Mouse (Mus musculus): ENCODE measurements at regions not wholly inside any gene's neighbourhood (a gene's known extent, or its start where the extent isn't known, plus 50 kb on each side); places are given as distances from the start of the nearest gene placed in this dataset.
A peak's percentile ranks its signal among the peaks of the same experiment; 100 is the strongest.

- DNase-seq (ENCODE audit: low read depth, low spot score): no peak
Observed at GRCm38 (mm10) chr13:44339061-44339741, 390.1 kb upstream of the Jarid2 start.

DNA sequence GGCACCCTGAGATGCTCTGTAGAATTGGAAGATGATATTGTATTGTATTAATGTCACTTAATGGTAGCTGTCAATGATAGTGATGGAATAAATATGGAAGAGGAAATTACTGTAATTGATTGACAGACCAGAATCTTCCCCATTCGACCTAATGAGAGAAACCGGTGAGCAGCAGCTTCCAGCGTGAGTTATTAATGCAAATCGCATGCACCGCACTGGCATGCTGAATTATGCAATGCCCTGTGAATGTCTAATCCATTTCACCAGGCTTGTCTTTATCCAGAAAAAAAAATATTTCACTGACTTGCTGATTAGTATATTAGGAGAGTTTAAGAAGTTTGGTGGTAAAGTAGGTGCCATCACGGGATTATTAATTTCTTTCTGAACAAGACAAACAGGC, 384.2 kb upstream of the Jarid2 start:
- no peak for DNase-seq (ENCODE audit: low read depth, low spot score)

GRCm38 (mm10) chr13:44346636-44347035, 382.6 kb upstream of the Jarid2 start:
- no peak for DNase-seq (ENCODE audit: low read depth, low spot score)

GRCm38 (mm10) chr13:44347662-44348061, 381.6 kb upstream of the Jarid2 start:
- no peak for DNase-seq (ENCODE audit: low read depth, low spot score)

DNA sequence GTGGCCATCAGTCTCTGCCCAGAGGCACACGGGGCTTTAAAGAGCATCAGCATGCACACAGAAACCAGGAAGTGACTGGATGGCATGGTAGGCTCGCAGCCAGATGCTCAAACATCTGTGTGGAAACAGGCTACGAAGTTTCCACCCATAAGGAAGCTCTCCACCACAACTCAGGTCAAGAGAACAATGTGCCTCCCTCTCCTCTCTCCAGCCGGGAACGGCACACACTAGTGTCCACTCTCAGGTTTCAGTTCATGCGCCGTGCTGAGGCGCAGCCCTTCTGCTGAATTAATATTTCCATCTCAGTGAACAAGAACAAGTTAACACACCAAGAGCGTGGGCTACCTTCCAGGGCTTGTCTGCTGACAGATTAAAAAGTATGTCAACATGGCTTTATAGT, 375.4 kb upstream of the Jarid2 start:
- DNase-seq (ENCODE audit: low read depth, low spot score): no peak

- DNase-seq (ENCODE audit: low read depth, low spot score): peak; percentile 37
Observed at GRCm38 (mm10) chr13:44355771-44356221, 373.5 kb upstream of the Jarid2 start.

- DNase-seq (ENCODE audit: low read depth, low spot score): no peak
Observed at GRCm38 (mm10) chr13:44356981-44357380, 372.3 kb upstream of the Jarid2 start.

DNA sequence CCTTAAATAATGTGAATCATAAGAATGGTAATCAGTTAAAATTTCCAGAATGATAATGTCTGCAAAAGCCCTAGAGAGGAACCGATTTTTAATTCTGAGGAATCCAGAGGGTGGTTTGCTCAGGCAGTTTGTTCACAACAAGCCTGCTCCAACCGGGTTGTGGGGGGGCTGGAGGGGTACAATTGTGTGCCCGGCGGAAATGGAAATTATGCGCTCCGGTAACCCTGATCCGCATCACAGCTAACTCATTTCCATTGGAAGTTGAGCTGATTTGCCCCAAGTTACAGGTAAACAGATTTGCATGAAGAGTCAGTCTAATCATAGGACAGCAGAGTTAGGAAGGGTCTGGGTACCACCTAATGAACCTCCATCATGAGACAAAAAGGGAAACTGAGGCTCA, 369.9 kb upstream of the Jarid2 start:
- DNase-seq (ENCODE audit: low read depth, low spot score): no peak

DNA sequence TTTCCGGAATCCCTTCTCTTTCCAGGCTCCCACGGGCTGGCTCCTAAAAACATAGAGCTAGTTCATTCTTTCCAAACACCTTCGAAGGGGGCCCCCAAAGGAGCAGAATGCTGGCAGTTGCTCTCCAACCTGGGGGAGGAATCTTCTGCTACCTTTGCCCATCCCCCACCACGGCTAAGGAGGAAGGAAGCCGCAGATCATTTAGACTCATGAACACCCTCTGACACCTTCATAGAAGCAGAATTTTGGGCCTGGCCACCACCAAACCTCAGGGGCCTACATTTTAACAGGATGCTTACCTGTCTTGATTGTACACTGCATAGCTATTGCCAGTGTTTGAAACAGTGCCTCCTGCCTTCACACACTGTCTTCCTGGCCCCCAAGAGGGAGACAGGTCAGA, 369.3 kb upstream of the Jarid2 start:
- DNase-seq (ENCODE audit: low read depth, low spot score): no peak

DNA sequence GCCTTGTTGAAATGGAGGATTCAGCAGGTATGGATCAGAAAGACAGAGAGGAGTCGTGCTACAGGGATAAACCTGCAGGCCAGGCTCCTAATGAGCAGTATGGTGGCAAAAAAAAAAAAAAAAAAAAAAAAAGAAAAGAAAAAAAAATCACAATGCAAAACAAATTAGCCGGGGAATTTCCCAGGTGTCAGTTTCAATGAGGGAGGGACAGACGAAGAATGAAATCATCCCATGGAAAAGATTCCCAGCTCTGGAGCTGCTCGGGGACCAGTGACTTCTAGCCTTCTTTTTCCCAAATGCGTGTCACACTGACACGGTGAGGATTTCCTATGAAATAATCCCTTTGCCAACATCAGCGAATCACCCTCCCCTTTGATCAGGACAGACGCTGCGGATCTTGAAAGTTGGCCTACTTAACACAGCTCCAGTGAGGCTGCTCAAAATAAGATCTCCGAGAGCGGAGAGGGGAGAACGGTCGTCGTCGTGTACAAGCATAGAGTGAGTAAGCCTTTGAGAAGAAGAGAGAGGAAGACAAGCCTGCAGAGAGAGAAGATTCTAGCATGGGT, 368.5 kb upstream of the Jarid2 start:
- DNase-seq (ENCODE audit: low read depth, low spot score): no peak

- DNase-seq (ENCODE audit: low read depth, low spot score): peak; percentile 86
Observed at GRCm38 (mm10) chr13:44362293-44363005, 366.8 kb upstream of the Jarid2 start.

- DNase-seq (ENCODE audit: low read depth, low spot score): no peak
Observed at GRCm38 (mm10) chr13:44363016-44363415, 366.3 kb upstream of the Jarid2 start.

- DNase-seq (ENCODE audit: low read depth, low spot score): no peak
Observed at GRCm38 (mm10) chr13:44369301-44369700, 360.0 kb upstream of the Jarid2 start.

DNA sequence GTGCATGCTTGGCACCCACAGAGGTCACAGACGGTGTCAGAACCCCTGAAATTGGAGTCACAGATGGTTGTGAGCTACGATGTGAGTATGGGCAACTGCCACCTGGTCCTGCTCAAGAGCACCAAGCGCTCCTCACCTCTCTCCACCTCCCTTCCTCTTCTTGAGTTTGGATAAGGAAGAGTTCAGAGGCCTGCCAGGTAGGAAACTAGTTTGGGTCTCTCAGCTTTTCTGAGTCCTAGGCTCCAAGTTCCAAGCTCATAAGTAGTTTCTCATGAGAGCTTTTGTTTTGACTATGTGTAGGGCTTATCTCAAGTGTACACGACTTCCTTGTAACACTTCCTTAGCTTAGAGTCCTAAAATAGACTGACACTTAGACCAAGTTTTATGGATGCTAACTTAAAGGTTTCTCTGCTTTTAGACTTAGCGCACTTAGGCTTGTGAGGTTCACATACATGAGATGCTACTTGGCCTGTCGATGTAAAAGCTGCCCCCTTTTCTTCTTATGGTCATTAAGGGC, 356.9 kb upstream of the Jarid2 start:
- DNase-seq (ENCODE audit: low read depth, low spot score): no peak

GRCm38 (mm10) chr13:44375476-44376159, 353.7 kb upstream of the Jarid2 start:
- DNase-seq (ENCODE audit: low read depth, low spot score): no peak

DNA sequence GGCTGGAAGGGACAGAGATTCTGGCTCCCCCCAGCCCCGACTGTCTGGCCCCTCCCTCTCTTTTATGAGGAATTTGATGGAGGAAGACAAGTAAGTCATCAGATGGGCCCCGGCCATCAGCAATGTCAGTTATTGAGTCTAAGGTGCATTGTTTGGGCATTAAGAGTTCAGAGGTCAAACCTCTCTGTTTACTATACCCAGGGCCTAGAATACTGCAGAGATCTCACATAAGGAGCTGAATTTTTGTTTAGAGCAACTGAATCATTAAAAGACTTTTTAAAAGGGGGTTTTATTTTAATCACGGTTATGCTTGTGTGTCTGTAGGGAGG, 353.1 kb upstream of the Jarid2 start:
- DNase-seq (ENCODE audit: low read depth, low spot score): no peak

- DNase-seq (ENCODE audit: low read depth, low spot score): peak; percentile 28
Observed at GRCm38 (mm10) chr13:44381721-44382450, 347.4 kb upstream of the Jarid2 start.

DNA sequence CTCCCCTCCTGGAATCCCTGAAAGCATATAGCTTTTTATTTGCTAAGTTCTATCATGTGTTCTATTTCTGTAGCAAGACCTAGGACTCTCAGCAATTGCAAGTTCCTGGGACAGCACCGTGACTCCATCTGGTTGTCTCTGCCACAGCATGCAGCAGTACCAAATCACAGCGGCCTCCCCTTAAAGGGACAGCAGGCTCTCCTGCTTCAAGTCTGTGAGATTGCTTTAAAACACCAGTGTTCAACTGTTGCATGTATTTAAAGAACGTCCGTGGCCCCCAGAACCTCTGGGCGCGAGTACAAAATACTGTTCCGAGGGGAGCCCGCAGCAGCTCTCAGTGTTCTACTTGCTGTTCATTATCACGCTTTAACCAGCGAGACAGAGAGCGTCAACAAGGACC, 346.0 kb upstream of the Jarid2 start:
- no peak for DNase-seq (ENCODE audit: low read depth, low spot score)

DNA sequence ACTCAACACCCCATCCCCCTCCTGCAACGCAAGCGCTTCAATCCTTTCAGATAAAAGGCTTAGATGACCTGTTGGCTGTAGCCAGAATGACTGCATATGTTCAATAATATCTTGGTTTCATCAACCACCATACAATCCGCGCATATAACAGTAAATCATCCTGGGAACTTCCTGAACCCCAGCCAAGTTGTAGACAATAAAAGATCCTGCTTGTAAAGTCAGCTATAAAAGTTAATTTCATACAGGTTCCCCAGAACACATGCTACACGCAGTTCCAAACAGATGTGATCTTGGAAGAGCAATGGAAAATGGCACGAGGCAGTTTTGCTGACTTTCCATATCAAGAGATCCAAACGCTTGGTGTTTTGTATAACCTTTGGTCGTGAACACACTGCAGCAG, 342.5 kb upstream of the Jarid2 start:
- DNase-seq (ENCODE audit: low read depth, low spot score): peak; percentile 72

DNA sequence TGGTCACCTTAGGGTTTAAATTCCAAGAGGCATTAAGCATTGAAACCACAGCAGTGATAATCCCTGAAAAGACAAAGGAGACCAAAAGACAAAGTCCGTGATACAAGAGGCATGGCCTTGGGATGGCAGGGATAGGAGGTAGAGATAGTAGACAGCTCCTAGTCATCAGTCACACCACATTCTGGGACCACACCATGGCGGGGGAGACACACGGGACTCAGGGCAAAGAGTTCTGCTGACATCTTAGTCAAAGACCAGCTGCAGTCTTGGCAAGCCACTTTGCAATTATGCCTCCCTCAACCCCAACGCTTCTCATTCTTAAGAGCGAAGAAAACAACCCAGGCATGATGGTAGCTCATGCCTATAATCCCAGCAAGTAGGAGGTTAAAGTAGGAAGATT, 339.6 kb upstream of the Jarid2 start:
- no peak for DNase-seq (ENCODE audit: low read depth, low spot score)

DNA sequence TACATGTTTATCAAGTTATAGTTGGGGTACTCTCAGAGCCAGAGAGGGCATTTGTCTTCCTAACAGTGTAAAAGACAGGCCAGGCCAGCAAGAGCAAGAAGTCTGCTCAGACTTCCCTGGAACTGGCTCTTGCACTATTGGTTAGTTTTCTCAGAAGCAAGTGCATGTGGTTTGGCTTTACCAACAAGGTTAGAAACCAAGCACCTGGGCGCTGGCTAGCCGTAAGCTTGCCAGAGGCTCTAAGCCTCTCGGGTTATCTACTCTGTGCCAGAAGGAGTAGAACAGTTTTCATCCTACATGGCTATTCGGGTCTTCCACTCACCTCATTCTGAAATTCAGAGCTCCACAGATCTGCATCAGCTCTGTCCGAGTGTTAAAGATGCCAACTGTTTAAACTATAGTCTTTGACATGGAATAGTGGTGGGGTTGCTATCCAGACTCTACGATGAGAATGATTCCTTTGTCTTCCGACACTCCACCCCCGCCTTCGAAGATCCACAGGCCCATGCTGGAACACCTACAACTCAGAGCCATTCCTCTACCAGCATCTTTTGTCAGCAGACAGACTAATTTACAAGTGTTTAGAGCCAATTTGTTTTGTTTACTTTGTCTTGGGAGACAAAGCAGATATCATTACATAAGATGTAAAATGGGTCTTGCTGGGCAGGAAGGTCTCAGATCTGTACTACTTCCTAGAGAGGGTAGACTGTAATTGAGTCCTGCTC, 338.4 kb upstream of the Jarid2 start:
- no peak for DNase-seq (ENCODE audit: low read depth, low spot score)

All from forelimb bud, embryonic 11.5 days (tissue).